Mouse (Mus musculus): ENCODE results near the gene Pappa.
A peak's percentile ranks its signal among the peaks of the same experiment; 100 is the strongest.

Gene Pappa

DNA sequence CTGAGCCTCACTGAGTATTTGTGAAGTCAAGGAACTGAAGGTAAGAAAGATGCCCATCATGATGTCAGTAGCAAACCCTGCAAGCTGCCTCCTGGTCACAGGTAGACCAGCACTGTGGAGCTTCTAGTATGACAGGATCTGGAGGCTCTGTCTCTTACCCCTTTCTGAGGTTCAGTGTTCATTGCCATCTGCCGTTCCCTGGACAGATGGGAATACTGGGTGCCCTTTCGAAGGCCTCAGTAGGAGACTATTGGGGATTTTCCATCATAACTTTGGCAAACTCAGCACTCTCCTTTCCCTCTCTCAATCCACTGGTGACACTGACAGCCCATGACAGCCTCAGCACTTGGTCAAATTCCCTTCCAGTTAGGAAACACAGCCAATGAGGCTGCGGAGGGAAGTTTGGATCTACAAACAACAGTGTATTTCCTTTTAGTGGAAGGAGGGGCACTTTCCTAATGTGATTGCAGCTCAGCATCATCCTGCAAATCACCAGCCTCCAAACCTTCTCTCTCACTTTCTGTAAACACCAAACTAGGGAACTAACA, 42.4 kb downstream of the Pappa start:
- DNase-seq (ENCODE audit: low spot score), result no peak

DNA sequence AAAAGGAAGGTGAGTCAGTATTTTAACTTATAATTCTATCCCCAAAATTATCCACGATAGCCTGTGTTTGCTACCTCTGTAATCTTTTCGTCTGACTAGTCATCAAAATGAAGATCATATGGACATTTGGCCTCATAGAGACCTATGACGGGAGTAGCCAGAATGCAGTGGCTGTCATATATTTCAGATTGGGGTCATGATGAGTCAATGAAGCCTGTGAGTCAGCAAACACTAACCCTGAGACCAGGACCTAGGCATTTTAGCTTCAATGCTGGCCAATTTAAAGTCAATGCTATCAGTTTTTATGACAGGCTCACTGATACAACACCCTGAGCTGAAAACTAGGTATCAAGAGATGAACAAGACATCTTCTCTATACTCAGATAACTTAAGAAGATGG, 50.5 kb downstream of the Pappa start:
- DNase-seq (ENCODE audit: low spot score), result no peak

DNA sequence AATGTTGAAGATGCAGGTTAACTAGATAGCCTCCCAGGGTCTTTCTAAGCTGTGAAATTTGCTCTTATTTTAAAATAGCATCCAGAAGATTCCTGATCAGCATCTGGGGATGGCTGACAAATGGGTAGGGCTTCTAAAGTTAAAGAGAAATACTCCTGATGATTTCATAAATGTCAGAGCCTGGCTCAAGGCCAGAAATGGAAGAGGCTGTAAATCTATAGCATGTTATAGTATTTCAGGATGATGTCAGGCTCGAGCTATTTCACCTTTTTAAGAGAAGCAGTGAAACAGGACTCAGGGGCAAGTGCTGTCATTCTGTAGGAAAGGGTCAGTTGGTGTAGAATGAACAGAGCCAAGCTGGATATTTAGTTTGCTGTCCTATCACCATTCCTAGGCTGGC, 54.2 kb downstream of the Pappa start:
- DNase-seq (ENCODE audit: low spot score), result no peak

DNA sequence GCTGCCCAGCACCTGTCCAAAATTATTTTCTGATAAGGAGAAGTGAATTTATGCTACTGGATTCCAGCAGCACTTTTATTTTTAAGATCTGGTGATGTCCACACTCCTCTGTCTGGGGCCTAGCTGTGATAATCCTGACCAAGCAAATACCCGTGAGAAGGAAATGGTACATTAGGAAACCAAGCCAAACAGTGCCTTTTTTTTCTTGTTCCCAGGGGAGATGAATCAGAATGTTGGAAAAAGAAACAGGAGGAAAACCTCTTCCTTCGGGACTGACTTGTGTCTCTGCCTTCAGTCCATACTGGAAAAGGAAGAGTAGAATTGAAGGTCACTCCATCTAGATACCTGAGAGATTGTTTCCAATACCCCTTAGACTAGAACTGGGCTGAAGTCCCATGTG, 63.3 kb downstream of the Pappa start:
- DNase-seq (ENCODE audit: low spot score), result no peak

DNA sequence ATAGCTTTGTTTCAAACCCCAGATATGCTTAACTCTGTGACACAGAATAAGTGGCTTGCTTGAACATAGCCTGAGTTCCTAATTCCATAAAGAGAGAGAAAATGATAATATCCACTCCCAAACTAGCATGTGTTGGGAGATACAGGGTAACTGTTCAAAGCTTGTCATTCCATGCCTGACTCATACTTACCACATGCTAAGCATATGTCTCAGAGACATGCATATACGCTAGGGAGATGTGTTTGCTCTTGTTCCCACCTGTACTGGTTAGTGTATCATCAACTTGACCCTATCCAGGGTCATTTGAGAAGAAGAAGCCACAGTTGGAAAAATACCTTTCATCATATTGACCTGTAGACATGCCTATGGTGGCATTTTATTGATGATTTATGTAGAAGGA, 63.7 kb downstream of the Pappa start:
- no peak for DNase-seq (ENCODE audit: low spot score)

DNA sequence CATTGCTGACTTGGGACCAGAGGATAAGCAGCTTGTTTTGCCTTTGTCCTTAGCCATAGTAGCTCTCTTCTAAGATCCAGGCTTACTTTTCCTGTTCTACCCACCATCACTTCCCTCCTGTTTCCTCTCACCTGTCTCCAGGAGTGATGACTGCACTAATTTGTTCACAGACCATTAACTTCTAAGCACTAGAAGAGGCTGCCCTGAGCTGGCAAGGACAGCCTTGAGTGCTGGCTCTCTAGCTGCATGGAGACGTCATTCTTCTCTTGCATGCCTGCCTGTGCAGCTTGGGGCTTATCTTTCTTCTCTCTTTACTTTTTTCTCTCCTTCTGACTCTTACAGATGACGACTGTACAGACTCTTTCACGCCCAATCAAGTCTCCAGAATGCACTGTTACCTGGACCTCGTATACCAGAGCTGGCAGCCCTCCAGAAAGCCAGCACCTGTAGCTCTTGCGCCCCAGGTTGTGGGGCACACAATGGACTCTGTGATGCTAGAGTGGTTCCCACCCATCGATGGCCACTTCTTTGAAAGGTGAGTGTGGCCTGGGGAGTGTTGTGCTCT, 65.0 kb downstream of the Pappa start:
- DNase-seq (ENCODE audit: low spot score), result no peak

DNA sequence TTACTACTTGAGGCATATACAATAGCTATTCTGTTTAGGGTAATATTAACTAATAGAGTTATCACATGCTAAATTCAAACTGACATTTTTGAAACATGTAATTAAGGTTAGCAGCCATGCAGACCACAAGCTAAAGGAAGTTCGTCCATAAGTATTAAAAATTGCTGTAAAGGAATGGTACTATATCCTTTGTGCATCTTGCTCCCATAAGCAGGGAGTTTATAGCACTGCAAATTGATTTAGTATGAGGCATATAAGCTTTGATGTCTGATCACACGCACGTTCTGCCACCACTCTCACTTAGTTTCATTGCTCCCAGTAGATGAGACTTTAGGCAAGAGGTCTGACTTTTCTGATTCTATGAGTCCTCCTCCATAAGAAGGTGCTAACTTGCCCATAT, 68.8 kb downstream of the Pappa start:
- DNase-seq (ENCODE audit: low spot score), result no peak

DNA sequence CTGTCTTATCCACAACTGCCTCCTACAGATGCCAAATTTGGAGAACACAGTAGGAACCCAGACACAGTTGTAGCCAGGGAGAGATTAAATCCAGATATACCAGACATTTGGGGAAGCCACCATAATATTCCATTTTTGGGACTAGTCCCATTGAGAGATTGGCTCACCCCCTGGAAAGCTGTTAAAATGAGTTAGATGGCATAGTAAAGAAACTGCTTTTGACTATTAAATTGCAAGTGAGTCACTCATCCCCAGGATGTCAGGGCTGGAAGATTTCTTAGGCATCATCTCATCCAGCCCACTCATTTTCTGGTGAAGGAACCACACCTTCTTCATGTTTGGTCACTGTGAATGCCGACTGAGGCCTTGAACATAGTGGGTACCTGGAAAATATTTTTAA, 72.0 kb downstream of the Pappa start:
- DNase-seq (ENCODE audit: low spot score), result no peak

DNA sequence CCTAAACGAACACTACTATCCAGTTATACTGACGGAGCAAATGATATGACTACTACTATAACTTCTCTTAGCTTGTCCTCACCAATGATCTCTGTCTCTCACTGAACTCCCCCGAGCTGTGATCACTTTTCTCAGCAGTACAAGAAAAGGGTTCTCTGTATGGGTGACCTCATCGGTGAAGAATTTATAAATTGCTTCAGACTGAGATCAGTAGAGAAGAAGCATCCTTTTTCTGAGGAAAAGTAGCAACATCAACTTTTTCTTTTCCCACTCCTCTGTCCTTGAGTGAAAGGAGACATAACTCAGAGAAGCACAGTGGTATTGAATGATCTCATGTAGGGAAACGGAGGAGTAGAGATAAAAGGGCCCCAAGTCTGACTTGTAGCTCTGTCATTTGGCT, 79.7 kb downstream of the Pappa start:
- DNase-seq (ENCODE audit: low spot score), result no peak

DNA sequence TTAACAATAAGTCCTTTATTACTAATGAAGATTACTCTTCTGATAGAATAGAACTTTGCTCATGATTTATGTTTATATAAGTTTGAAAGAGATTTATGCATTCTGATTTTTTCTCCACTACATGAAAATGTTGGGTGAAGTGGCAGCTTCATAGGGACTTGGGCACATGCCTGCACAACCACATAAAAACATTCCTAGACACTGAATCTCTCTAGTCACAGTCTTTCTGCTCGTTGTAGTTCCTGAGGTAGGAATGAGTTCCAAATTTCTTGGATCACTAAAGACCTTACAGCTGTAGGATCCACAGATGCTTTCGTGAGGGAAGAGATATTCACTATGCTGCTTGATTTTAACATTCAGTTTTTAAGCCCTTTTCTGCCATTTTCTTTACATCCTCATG, 81.5 kb downstream of the Pappa start:
- no peak for DNase-seq (ENCODE audit: low spot score)

DNA sequence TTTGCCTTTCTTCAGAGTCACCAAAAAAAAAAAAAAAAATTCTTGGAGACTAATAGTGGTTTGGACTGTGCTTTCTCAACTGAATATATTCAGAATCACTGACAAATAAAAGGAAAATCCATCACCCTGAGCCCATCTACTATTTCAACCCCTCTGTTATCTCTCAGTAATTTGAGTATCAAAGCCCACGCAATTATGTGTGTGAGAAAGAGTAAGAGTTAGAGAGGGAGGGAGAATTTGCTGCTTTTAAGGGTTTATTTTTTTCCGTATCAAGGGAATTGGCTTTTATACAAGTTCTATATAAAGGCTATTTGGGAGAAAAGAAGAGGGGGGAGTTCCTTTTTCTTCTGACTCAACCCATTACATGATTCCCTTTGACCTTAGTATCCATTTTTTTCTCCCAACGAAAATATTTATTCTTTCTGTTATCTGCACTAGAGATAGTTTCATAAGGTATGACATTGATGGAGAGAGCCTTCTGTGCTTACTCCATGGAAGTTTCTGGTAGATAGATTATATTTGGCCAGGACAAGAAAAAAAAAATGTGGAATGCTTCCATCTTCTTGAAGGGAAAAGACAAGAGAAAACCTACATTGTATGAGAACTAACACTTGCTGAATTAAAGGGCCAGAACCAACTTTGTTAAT, 85.5 kb downstream of the Pappa start:
- no peak for DNase-seq (ENCODE audit: low spot score)

DNA sequence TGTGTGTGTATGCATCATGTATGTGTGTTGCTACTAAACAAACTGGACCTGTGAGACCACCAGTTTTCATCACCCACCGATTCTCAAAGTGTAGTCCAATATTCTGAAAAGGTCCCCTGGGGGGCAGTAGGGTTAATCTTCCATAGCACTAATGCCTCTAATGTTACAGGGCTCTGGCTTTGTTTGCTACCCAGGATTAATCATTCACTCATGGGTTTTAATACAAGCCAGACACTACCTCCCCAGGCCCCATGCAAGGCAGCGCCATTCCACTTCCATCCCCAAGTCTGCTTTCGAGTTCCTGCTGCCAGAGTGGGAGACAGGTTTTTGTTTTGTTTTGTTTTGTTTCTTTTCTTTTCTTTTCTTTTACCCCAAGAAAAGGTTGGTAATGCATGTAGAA, 92.7 kb downstream of the Pappa start:
- peak; percentile 58 for DNase-seq (ENCODE audit: low spot score)

DNA sequence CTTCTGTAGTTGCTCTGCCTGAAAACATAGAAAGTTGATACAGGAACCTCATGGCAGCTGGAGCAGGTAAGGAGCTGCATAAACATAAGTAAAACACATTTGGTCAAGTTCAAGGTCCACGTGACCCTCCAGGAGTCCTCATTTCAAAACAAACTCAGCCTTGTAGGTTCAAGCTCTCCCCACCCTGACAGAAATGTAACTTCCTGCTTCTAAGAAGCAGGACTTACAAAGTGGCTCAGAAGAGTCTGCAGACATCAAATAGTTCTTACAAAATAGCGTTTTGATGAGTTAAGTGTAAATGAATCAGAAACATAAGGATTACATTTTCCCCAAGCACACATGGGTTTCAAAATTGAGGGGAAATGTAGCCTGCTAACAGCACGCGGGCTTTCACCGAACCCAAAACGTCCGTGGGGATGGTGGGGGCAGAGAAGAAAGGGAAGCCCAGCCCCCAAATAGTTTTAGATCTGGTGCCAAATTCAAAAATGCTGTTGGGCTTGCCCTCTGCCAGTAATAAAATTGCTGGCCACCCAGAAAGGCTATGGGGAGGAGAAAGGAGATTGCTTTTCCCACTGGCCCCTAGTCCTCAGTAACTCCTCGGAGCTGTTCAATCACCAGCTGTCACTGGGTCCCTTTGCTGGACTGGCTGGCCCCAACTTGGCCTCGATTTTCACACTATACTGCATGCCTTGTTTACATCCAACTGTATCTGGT, 93.8 kb downstream of the Pappa start:
- peak; percentile 52 for DNase-seq (ENCODE audit: low spot score)

DNA sequence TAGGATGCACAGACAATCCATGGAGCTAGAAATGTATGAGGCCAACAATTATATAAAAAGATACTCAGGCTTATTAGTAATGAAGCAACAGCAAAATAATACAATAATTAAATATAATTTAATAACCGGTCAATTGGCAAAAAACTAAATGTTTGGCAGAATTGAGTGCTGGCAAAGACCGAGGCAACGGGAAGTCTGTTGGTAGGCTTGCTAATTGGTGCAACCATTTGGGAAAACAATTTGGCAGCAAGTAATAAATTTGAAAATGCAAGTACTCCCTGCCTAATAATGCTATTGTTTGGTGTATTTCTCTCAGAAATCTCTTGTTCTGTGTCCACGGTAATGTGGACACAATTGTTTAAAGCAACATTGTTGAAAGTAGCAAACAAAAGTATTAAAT, 99.9 kb downstream of the Pappa start:
- no peak for DNase-seq (ENCODE audit: low spot score)

DNA sequence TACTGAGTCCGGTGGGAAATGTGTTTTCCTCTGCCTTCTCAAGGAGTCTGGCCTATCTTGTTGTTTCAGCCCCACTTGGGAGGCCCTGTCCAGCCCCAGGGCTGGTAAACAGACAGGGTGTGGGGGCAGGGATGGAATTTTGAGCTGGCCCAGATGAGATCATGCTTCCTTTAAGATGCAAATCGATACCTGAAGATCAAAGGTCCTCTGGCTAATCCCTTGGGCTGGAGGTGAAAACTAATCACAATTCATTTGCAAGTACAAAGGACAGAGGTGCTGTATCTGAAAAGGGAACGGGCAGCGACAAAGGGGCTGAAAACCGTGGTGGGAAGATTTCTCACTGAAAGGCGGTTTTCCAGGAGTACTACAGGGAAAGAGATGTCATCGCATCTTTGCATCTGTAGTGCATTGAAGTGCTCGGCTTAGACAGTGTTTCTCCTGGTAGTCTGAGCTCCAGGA, 114.6 kb downstream of the Pappa start:
- DNase-seq (ENCODE audit: low spot score), result peak; percentile 71

DNA sequence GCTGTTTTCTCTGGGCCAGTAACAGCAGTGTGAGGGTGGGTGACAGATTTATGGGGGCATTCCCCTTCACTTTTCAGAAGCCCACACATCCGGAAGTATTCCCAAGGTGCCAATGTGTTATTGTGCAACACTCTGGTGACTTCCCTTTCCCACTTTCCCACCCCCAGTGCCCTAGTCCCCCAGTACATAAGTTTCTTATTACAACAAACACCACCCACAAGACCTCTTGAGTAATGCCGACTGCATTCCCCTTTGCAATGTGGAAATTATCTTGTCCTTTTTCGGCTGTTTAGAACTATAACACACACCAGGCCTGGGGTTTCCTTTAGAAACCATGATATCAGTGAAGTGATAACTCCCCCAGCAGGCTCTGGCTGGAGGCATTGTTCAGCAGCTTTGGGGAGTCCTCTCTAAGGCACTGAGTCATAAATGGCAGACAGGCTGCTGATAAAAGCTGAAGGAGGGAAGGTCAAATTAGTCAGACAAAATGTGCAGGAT, 118.5 kb downstream of the Pappa start:
- DNase-seq (ENCODE audit: low spot score), result peak; percentile 57

DNA sequence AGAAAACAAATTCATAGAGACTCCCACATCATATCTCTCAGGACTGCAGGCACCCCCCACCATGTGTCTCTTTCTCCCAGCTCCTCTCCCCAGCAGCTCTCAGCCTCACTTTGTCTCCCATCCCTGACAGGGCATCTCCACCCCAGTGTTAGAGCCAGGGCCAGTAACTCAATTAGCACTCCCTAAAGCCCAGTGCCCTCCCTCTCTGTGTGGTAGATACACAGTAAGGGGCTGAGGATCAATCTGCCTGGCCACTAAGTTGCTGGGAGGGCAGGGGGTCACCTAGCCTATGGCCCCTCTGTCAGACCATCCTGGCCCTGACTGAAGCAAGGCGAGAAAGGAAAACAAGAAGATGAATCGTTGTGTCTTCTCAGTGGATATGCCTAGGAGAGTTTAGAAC, 119.3 kb downstream of the Pappa start:
- DNase-seq (ENCODE audit: low spot score), result peak; percentile 68

DNA sequence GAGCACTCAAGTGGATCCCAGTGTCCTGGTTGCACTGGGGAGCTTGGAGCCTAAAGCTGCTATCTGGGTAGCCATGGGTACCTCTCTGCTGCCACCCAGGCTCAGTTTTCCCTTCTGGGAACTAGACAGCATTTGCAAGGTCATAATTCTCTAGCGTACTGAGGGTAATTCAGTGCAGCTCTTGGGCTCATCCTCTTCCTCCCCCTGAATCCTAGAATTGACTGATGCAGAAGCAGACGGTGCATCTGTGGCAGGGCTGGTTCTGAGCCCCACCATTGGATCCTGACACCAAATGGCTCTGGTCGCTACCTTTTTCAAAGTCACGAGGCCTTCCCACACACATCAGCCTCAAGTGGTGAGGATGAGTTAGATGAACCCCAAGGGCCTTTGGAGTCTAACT, 121.0 kb downstream of the Pappa start:
- DNase-seq (ENCODE audit: low spot score), result no peak

DNA sequence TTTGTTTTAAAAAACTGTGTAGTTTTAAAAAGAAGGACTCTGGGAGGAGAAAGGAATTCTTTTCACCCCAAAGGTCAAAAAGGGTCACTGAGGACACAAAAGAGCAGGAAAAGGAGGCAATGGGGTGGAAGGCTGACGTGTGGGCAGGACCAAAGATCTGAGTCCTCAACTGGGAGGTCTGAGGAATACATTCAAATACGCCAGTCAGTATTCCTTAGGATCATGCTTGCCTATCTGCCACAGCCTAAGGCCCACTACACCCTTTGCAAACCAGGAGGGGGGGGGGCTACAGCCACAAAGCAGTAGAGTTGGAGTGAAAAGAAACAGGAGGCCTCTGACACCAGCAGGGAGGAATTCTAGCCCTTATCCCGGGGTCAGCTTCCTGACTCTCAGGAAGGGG, 121.5 kb downstream of the Pappa start:
- peak; percentile 82 for DNase-seq (ENCODE audit: low spot score)

DNA sequence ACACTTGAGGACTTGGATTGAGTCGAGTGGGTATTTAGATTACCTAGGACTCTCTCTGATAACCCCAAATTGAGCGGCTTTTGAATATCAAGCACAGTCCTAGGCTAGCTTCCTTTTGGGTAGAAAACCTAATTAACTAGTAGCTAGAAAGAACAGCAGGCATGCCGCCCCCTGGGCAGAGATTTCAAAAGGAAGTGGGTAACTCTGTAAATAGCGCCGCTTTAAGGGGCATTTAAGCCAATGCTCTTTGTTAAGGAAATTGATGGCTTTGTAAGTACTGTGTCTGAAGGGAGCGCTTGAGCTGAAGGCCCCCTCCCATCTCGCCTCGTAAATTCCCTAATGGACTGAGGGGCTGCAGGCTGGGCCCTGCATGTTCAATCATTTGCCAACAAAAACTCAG, 128.2 kb downstream of the Pappa start:
- peak; percentile 71 for DNase-seq (ENCODE audit: low spot score)

DNA sequence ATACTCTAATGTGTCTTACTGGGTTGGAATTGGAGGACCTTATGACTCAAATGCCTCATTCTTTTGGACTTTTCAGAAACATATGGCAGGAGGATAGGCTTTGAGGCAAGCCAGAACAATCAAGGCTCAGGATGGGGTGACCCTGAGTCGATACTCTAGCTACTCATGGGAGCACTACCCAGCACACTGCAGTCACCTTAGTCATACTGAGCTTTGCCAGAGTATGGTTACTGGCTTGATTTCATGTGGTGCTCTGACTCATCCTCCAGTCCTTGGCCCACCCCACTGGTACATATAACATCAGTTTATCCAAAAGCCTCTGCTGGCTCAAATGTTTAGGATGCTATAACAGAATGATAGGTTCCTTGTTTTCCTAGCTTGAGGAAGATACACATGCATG, 130.1 kb downstream of the Pappa start:
- DNase-seq (ENCODE audit: low spot score), result no peak

DNA sequence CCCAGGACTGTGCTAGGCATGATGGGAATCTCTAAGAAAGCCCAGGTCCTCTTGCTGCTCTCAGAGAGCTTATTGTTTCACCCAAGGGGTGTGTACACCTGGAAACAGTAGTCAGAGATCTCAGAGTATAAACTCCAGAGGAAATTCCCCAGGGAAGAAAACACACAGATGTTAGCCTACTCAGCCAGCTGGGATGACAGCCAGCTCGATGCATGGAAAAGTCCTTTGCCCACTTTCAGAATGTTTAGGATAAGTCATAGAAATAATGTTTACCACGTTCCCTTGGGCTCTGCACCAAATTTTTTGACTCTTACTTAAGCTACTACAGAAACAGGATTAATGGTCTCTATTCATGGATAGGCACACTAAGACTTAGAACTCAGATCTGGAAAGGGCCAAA, 143.1 kb downstream of the Pappa start:
- DNase-seq (ENCODE audit: low spot score), result no peak

DNA sequence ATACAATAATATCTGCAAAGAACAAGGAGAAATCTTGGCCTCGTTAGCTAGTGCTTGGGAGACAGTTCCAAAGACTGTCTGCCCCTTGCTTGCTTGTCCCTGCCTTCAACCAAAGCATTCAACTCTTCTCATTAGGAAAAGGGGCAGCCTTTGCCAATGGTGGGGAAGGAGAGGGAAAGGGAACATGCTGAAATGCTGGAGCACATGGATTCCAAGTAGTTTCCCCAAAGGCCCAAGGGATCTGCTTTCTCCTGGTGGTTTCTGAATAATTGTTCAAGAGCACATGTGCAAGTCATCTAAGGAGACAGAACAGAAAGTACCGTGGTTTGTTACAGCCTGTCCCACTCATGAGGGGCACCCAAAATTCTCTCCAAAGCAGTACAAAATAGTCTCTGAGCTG, 146.0 kb downstream of the Pappa start:
- DNase-seq (ENCODE audit: low spot score), result no peak
